Mouse (Mus musculus) gonadal fat pad, adult 2 months (tissue): ENCODE measurements around the gene Phf1. TPM values are rescaled to one million over a fixed set of nuclear protein-coding genes. Genes with fewer than 3 reads are reported as not detected.
"Not testable (repeated sequence)": the region's sequence is repeated elsewhere in the genome, so short reads cannot be mapped to it uniquely, and the experiment has no call there.

ENCODE experiments used
- DNase-seq: peaks from one replicate; pipeline ENCODE4 v3.0.0-alpha.2; 2012; ENCODE audit warnings: low read depth
- polyA plus RNA-seq: library from polyadenylated mRNA; depleted of rRNA; stranded (reverse); fragments of >200 nt; gene quantifications from 2 replicates; pipeline ENCODE4 v1.2.3, GENCODE M21; 2012

The Phf1 gene
- polyA plus RNA-seq, 1 experiment: 44.1 TPM

DNA sequence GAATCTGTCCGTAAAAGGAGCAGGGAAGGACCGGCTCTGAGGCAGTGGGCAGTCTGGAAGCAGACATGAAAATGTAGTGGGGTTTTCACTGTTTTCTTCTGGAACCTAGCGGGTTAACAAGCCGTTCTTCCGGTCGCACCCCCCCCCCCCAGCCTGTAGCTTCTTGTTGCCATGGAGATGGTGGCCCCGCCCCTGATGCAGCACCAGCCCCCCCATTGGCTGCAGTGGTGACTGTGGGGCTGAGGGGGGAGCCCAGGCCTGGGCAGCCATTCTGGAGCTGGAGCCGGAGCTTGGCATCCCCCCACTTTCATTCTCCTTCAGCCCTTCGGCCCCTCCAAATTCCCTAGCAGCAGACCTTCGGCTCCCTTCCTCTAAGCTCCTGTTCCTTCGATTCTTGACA, 18.6 kb downstream of the Phf1 start:
- no peak for DNase-seq

DNA sequence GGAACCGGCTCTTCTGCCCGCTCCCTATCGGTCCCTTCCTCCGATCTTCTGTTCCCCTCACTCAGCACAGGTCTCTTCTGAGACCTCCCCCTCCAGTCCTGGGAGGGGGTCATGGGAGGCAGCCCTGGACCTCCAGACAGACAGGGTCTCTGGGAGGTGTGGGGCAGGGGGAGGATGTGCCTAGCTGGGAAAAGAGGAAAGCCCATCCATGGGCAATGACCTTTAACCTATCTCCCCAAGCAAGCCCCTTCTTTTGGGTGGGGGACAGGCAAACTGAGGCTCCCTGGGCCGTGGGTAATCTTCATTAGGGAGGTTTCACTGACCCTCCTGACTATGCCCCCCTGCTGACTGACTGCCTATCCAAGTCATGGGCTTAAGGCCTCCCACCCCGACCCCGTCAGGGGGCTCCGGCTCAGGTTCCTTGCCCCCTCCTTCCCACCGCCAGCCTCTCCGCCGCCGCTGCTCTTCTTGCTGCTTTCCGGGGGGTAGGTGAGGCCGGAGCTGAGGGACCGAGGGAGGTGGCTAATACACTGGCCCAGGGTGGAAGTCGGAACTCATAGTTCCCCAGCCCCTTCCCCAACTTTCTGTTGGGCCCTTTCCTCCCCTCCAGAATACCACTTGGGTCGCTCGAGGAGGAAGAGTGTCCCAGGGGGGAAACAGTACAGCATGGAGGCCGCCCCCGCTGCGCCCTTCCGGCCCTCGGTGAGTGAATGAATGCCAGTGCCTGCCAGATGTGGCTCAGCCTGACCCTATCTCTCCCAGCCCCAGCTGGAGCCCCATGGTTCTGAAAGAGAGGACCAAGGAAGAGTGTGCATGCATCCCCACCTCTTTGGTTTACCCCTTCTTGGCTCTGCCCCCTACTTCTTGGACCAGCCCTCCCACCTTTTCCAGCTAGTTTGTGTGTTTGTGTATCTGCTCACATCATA, 19.4 kb downstream of the Phf1 start:
- DNase-seq: no peak

DNA sequence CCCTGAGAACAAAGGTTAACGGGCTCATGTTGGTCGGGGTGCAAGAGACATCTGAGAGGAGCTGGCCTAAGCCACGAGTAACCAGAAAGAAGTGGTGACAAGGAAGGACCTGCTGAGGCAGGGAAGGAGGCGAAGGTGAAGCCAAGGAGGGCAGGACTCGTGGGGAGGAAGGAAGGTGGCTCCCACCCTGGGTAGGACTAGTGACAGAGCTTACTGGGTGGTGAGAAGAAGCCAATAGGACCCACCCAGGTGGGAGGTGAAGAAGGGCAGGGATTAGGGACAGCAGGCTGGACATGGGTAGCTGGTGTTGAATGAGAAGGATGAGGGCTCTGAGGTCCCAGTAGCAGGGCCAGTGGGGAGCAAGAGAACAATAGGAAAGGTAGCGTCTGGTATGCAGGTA, 20.3 kb downstream of the Phf1 start:
- DNase-seq: no peak

DNA sequence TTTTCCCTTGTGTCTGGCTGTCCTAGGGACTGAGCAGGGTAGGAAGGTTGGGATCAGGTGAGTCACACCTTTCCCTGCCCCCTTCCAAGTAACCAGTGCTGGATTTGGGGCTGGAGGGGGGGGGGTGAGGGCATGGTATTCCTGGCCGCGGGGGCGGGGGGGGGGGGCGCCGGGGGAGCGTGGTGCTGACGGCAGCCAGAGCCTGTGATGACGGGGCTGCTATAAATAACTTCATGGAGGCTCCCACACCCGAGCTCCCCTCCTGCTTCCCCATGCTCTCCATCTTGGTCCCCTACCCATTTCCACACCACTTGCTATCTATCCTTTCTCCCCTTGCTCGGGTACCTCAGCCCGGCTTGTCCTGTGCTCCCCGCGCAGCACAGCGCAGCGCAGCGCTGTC, 20.9 kb downstream of the Phf1 start:
- DNase-seq: no peak

DNA sequence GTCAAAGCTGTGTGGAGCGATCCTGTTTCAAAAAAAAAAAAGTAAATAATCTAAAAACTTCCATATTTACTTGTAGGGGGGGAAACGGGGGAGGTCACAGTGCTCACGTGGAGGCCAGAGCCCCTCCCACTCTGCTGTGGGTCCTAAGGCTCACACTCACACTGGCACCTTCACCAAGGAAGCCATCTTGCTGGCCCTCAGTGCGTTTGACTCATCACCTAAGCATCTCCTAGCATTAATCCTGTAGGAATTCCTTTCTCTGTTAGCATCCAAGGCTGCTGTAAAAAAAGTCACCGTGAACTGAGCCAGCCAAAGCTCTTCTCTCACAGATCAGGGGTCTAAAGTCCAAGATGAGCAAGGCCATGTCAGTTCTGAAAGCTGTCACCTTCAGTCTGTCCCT, 23.5 kb downstream of the Phf1 start:
- no peak for DNase-seq

DNA sequence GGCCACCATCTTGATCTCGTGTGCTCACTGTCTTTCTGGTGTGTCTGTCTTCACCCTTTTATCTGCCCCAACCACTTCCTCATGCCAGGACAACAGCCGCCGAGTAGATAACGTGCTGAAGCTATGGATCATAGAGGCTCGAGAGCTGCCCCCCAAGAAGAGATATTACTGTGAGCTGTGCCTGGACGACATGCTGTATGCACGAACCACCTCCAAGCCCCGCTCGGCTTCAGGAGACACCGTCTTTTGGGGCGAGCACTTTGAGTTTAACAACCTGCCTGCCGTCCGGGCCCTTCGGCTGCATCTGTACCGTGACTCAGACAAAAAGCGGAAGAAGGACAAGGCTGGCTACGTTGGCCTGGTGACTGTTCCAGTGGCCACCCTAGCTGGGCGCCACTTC, 24.0 kb downstream of the Phf1 start:
- DNase-seq: no peak

DNA sequence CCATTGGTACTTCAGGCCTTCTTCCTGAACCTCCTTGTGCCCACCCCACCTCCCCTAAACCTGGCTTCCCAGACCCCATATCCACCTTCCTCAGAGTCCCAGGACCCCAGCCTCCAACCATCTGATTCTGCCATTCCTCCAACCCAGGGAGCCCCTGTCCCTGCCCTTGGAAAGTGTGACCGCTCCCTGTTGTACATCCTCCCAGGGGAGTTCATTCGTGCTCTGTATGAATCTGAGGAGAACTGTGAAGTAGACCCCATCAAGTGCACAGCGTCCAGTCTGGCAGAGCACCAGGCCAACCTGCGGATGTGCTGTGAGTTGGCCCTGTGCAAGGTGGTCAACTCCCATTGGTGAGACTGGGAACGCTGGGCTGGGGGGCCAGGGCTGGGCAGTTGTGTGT, 25.0 kb downstream of the Phf1 start:
- DNase-seq: no peak

DNA sequence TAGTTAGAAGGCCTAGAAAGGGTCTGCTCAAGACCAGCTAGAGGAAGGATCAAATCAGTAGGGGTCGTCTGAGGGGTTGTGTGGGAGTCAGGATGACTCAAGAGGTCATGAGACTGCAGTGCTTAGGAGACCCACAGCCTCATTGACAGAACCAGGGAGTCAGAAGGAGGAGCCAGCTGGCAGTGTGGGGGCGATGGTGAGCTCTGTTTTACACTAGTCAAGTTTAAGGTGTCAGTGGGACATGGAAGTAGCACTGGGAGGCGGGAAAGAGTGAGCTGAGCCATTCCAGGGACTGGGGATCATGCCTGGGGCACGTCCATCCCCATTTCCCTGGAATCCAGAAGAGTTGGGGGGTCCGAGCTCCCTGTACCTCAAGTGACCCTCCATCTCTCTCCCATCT, 26.0 kb downstream of the Phf1 start:
- DNase-seq: no peak

DNA sequence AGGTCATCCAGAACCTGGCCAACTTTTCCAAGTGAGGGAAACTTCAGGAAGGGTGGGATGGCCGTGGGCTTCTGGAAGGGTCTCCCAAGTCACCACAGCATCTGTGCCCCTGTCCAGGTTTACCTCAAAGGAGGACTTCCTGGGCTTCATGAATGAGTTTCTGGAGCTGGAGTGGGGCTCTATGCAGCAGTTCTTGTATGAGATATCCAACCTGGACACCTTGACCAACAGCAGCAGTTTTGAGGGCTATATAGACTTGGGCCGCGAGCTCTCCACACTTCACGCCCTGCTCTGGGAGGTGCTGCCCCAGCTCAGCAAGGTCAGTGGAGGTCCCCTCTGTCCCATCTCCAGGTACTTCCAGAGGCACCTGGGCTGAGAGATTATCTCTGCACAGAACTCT, 27.0 kb downstream of the Phf1 start:
- DNase-seq: no peak

DNA sequence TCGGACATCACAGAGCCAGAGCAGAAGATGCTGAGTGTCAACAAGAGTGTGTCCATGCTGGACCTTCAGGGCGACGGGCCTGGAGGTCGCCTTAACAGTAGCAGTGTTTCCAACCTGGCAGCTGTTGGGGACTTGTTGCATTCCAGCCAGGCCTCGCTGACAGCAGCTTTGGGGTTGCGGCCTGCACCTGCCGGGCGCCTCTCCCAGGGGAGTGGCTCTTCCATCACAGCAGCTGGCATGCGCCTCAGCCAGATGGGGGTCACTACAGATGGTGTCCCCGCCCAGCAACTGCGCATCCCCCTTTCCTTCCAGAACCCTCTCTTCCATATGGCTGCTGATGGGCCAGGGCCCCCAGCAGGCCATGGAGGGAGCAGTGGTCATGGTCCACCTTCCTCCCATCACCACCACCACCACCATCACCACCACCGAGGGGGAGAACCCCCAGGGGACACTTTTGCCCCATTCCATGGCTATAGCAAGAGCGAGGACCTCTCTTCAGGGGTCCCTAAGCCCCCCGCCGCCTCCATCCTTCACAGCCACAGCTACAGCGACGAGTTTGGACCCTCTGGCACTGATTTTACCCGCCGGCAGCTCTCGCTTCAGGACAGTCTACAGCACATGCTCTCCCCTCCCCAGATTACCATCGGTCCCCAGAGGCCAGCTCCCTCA, 28.9 kb downstream of the Phf1 start:
- no peak for DNase-seq

DNA sequence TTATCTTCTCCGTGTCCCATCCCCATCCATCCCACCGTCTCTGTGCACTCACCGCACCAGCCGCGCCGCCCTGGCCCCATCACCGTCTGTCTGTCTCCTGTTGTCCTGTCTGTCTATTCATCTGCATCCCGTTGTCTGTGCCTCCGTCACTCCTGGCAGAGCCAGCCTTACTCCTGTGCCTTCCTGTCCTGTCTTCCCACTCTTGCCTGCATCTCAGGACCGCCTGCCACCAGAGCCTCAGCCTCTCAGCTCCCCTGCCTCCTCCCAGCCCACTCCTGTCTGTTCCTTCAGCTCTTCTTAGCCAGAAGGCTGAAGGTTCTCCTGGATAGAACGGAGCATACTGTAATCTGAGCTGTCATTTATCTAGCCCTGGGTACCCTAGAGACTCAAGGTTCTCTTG, 34.1 kb downstream of the Phf1 start:
- no peak for DNase-seq

DNA sequence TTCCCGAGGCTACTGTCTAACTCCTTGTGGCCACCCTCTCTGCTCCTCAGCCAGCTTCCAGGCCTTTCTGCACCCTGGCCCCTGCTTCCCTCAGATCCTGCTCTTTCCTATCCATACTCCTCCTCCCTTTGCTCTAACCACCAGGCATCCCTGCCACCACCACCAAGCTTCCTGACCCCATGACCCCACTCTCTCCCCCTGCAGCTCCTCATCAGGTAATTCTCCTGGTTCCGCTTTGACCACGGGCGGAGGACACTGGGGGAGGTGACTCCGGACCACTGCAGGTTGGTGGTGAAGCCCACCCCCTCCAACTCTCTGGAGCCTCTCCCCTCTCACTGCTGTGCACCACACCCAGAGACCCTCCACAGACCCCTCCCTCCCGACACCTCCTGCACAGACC, 34.6 kb downstream of the Phf1 start:
- no peak for DNase-seq

DNA sequence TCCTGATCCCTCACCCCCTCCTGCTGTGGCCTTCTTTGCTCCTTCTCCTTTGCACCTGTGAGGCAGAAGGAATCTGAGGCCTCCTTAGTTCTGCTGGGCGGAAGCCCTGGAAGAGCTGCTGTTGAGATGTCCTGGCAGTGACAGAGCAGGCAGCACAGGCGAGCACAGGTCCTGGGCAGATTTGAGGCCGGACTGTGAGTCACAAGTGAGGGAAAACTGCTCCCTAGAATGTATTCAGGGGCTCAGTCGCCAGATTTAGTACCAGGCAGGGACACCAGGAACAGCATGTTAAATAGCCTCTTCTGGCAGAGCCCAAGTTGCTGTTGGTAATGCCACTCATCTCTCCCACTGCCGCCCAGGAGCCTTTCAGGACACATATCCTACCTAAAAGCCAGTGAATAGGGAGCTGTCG, 35.4 kb downstream of the Phf1 start:
- DNase-seq: no peak

DNA sequence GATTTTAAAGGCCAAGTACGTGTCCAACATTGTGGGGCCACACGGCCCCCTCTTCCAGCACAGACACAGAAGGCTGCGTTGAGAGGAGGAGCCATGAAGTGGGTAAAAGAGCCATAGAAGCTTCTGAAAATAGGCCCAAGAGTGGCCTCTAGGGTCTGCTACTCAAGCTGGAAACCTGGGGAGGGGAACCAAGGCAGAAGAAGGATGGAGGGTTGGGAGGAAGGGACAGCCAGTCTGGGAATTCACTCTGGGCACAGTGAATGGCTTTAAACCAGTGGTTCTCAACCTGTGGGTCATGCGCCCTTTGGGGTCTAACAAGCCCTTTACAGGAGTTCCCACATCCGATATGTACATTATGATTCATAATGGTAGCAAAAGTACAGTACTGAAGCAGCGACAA, 36.4 kb downstream of the Phf1 start:
- no peak for DNase-seq

DNA sequence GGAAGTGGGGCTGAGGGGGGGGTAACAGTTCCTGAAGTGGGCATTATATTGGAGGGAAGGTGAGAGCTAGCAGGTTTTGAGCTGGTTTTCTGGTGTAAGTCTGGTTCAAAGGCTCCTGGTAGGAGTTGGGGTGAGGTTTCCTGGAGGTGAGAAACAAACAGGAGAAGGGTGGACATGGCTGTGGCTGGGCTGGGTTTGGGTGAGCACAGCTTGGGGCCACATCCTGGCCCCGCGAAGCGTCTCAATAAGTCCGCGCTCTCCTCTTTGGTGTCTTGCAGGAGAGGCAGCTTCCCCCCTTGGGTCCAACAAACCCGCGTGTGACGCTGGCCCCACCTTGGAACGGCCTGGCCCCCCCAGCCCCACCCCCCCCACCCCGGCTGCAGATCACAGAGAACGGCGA, 37.4 kb downstream of the Phf1 start:
- no peak for DNase-seq

DNA sequence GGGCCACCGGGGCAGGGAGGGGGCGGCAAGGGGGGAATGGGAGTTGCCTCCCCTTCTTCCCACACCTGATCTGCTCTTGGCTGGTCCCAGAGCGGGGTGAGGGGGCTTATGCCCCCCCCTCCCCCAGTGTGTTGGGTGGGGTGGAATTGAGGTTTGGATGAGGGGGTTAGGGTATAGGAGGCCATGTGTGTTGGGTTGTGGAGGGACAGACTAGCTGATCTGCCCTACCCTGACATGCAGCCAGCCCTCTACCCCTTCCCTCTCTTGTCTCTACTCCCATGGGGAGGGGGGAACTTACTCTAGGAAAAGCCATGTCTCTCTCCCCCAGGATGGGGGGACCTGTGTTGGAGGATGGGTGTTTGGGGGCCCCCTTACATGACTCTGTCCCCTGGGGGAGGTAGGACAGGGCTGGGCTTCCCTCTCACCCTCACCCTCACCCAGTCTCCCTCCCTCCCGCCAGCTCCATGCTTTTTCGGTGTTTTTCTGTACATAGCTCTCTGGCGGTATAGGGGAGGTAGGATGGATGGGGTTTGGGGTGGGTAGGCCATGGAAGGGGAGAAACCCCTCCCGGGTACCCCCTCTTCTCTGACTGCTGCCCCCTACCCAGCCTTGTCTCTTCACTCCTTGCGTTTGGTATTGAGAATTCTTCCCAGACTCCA, 38.5 kb downstream of the Phf1 start:
- DNase-seq: no peak

DNA sequence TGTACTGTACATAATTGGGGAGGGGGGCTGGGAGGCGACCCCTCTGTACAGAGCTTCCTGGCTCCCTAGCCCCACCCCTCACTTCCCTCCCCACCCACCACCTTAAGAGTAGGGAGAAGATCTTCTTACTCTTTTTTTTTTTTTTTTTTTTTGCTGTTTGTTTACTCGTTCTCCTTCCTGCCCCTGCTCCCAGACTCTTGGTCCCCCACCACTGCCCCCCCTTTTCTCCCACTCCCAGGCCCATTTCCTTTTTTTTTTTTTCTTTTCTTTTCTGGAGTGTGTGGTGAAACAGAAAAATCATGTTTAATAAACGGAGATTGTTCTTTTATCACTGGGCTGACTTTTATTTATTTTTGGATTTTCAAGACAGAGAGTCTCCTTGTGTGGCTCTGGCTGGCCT, 39.3 kb downstream of the Phf1 start:
- no peak for DNase-seq

DNA sequence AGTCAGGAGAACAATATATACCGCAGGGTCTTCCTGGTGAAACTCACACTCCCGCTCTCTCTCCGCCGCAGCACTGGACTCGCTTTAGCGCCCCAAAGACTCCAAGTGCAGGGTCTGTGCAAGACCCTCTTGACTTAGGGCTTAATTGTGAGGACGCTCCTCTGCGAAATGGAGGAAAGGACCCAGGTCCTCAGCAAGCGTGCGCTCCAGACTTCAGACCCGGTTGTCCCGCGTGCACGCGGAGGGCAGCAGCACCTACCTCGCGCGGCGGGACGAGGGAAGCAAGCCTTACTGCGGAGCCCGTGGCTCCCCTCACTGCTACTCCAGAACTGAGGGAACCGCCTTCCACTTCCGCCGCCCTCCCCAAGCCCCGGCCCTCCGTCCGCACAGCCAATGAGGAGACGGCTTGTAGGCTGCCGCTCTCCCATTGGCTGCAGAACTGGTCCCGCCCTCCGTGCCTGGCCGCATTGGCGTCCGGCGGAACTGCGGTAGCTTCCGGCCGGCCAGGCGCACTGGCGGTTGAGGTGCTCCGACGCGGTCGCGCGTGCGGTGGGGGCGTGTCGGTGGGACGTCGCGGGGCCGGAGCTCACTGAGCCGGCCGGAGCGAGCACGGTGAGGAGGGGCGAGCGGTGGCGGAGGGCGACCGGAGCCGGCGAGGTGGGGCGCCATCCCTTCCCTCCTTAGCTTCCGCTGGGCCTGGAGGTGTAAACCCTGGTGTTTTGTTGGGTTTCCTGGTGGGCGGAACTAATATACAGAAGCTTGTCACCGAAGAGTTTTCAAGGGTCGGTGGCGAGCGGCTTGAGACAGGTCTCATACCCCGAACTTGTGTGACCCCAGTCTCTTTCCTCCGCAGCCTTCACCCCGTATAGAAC, 40.1 kb downstream of the Phf1 start, which contains the start of gene Zbtb9:
Zbtb9 (plus strand) TSS at position 465 of the 872 bp plus-strand sequence.
- DNase-seq: peak; percentile 47

DNA sequence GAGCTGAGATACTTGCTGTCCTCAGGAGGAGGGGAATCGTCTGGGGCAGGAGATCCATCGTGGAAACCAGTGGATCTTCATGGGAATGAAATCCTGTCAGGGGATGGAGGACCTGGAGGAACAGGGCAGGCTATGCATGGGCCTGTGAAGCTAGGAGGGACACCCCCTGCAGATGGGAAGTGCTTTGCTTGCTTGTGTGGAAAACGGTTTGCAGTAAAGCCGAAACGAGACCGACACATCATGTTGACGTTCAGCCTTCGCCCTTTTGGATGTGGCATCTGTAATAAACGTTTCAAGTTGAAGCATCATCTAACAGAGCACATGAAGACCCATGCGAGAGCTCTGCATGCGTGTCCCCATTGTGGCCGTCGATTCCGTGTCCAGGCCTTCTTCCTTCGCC, 41.7 kb downstream of the Phf1 start:
- DNase-seq: no peak

DNA sequence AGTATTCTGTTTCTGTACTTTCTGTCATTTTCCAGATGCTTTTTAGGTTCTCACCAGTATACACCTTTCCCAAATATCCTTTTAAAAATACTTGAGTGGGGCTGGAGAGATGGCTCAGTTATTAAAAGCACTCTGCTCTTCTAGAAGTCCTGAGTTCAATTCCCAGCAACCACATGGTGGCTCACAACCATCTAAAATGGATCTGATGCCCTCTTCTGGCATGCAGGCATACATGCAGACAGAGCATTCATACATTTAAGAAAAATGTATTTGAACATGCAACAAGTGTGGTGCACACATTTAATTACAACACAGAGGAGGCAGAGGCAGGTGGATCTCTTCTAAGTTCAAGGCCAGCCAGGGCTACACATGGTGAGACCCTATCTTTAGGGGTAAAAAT, 42.6 kb downstream of the Phf1 start:
- no peak for DNase-seq

DNA sequence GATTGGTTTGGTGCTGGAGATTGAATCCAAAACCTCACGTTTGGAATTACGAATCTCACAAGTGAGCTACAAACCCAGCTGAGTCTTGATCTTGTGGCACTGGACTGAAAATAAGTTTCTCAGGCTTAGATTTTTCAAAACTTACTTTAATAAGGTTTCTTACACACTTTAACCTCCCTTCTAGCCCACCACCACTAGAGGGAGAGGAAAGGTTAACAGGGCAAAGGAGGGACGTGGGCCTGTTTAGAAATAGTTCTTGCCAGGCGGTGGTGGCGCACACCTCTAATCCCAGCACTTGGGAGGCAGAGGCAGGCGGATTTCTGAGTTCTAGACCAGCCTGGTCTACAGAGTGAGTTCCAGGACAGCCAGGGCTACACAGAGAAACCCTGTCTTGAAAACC, 44.5 kb downstream of the Phf1 start:
- DNase-seq: not testable (repeated sequence)

DNA sequence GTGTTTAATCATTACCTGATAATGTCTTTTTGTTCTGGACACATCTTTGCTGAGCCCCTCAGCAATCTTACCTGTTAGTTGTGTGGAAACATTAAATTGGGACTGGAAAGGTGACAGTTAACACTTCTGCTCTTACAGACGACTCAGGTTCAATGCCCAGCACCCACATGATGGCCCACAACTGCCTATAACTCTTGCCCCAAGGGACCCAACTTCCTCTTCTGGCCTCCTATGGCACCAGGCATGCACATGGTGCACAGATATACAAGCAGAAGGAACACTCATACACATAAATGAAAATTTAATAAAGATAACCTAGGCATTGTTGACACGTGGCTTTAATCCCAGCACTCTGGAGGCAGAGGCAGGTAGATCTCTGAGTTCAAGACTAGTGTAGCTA, 46.6 kb downstream of the Phf1 start:
- DNase-seq: no peak
